Mouse (Mus musculus): Measurements from ENCODE around the gene Prmt8. TPM values are rescaled to one million over a fixed set of nuclear protein-coding genes. Genes with fewer than 3 reads are reported as not detected.

The Prmt8 gene
- polyA plus RNA-seq, 1 experiment from 2014 or later: 31.4 TPM

GRCm38 (mm10) chr6:127680784-127681183 lies 88.5 kb downstream of the Prmt8 start:
- H3K27ac ChIP-seq (ENCODE audit: low read length): no peak overlapping the region
- no peak overlapping the region for H3K9ac ChIP-seq (replicated peaks; ENCODE audit: low read depth, low read length)
- peaks cover 14% of the 10 kb centered on the region for H3K4me1 ChIP-seq (replicated peaks; ENCODE audit: control insufficient read depth, insufficient read depth, low read length)
- no peak overlapping the region for H3K4me2 ChIP-seq (ENCODE audit: low read length)
- no peak overlapping the region for H3K4me3 ChIP-seq (replicated peaks; ENCODE audit: low read length)
- 97% methylated on average over 7 of the region's 7 CpGs for WGBS
- no peaks in the 10 kb centered on the region for H3K27me3 ChIP-seq (replicated peaks; ENCODE audit: control insufficient read depth, insufficient read depth, low read length)
- no peaks in the 10 kb centered on the region for H3K9me3 ChIP-seq (ENCODE audit: control insufficient read depth, low read length)
- H3K36me3 ChIP-seq (ENCODE audit: control insufficient read depth, insufficient read depth): no peaks in the 10 kb centered on the region
- ATAC-seq: no peak

GRCm38 (mm10) chr6:127678998-127679397 lies 90.3 kb downstream of the Prmt8 start:
- Histone ChIP-seq H3K36me3 (ENCODE audit: control insufficient read depth, insufficient read depth) (no peaks in the 10 kb centered on the region), H3K27ac (ENCODE audit: low read length) (no peak overlapping the region), H3K27me3 (replicated peaks; ENCODE audit: control insufficient read depth, insufficient read depth, low read length) (no peaks in the 10 kb centered on the region), H3K9ac (replicated peaks; ENCODE audit: low read depth, low read length) (no peak overlapping the region), H3K4me1 (replicated peaks; ENCODE audit: control insufficient read depth, insufficient read depth, low read length) (peaks cover 11% of the 10 kb centered on the region), H3K4me2 (ENCODE audit: low read length) (no peak overlapping the region), H3K9me3 (ENCODE audit: control insufficient read depth, low read length) (no peaks in the 10 kb centered on the region), H3K4me3 (replicated peaks; ENCODE audit: low read length) (no peak overlapping the region)
- no peak for ATAC-seq
- WGBS: 69% methylated on average over 3 of the region's 3 CpGs

- Histone ChIP-seq H3K9me3 (ENCODE audit: control insufficient read depth, low read length) (no peaks in the 10 kb centered on the region), H3K27ac (ENCODE audit: low read length) (no peak overlapping the region), H3K4me1 (replicated peaks; ENCODE audit: control insufficient read depth, insufficient read depth, low read length) (peaks cover 5% of the 10 kb centered on the region), H3K9ac (replicated peaks; ENCODE audit: low read depth, low read length) (no peak overlapping the region), H3K36me3 (ENCODE audit: control insufficient read depth, insufficient read depth) (no peaks in the 10 kb centered on the region), H3K4me3 (replicated peaks; ENCODE audit: low read length) (no peak overlapping the region), H3K27me3 (replicated peaks; ENCODE audit: control insufficient read depth, insufficient read depth, low read length) (no peaks in the 10 kb centered on the region), H3K4me2 (ENCODE audit: low read length) (no peak overlapping the region)
- 71% methylated on average over 9 of the region's 9 CpGs for WGBS
- peak; percentile 36; the same call in 1 of the 2 replicates for ATAC-seq
Measured at GRCm38 (mm10) chr6:127678320-127678719, 91.0 kb downstream of the Prmt8 start.

- Histone ChIP-seq H3K27ac (ENCODE audit: low read length) (no peak overlapping the region), H3K4me3 (replicated peaks; ENCODE audit: low read length) (no peak overlapping the region), H3K36me3 (ENCODE audit: control insufficient read depth, insufficient read depth) (no peaks in the 10 kb centered on the region), H3K9me3 (ENCODE audit: control insufficient read depth, low read length) (no peaks in the 10 kb centered on the region), H3K4me1 (replicated peaks; ENCODE audit: control insufficient read depth, insufficient read depth, low read length) (peaks cover 3% of the 10 kb centered on the region; the same call in 1 of the 2 replicates), H3K27me3 (replicated peaks; ENCODE audit: control insufficient read depth, insufficient read depth, low read length) (no peaks in the 10 kb centered on the region), H3K4me2 (ENCODE audit: low read length) (no peak overlapping the region), H3K9ac (replicated peaks; ENCODE audit: low read depth, low read length) (no peak overlapping the region)
- 73% methylated on average over 11 of the region's 11 CpGs for WGBS
- ATAC-seq: no peak
Measured at GRCm38 (mm10) chr6:127676866-127677265, 92.4 kb downstream of the Prmt8 start.

GRCm38 (mm10) chr6:127672071-127672470 lies 97.2 kb downstream of the Prmt8 start:
- H3K27me3 ChIP-seq (replicated peaks; ENCODE audit: control insufficient read depth, insufficient read depth, low read length): no peaks in the 10 kb centered on the region
- H3K27ac ChIP-seq (ENCODE audit: low read length): no peak overlapping the region
- WGBS: 87% methylated on average over 7 of the region's 7 CpGs
- H3K36me3 ChIP-seq (ENCODE audit: control insufficient read depth, insufficient read depth): no peaks in the 10 kb centered on the region
- H3K9ac ChIP-seq (replicated peaks; ENCODE audit: low read depth, low read length): no peak overlapping the region
- H3K4me3 ChIP-seq (replicated peaks; ENCODE audit: low read length): no peak overlapping the region
- H3K9me3 ChIP-seq (ENCODE audit: control insufficient read depth, low read length): no peaks in the 10 kb centered on the region
- 0 out of 2 replicates have a peak, but pooled peaks cover 3% of the 10 kb centered on the region for H3K4me1 ChIP-seq (replicated peaks; ENCODE audit: control insufficient read depth, insufficient read depth, low read length)
- no peak for ATAC-seq
- H3K4me2 ChIP-seq (ENCODE audit: low read length): no peak overlapping the region

- 0 out of 2 replicates have a peak, but pooled peaks cover 3% of the 10 kb centered on the region for H3K4me1 ChIP-seq (replicated peaks; ENCODE audit: control insufficient read depth, insufficient read depth, low read length)
- no peak overlapping the region for H3K4me2 ChIP-seq (ENCODE audit: low read length)
- H3K36me3 ChIP-seq (ENCODE audit: control insufficient read depth, insufficient read depth): no peaks in the 10 kb centered on the region
- H3K27me3 ChIP-seq (replicated peaks; ENCODE audit: control insufficient read depth, insufficient read depth, low read length): no peaks in the 10 kb centered on the region
- whole genome bisulfite sequencing: 86% methylated on average over 4 of the region's 4 CpGs
- no peak for ATAC-seq
- no peak overlapping the region for H3K27ac ChIP-seq (ENCODE audit: low read length)
- H3K9ac ChIP-seq (replicated peaks; ENCODE audit: low read depth, low read length): no peak overlapping the region
- H3K4me3 ChIP-seq (replicated peaks; ENCODE audit: low read length): no peak overlapping the region
- no peaks in the 10 kb centered on the region for H3K9me3 ChIP-seq (ENCODE audit: control insufficient read depth, low read length)
Measured at GRCm38 (mm10) chr6:127670031-127670430, 99.2 kb downstream of the Prmt8 start.

GRCm38 (mm10) chr6:127669313-127669712 lies 100.0 kb downstream of the Prmt8 start:
- Histone ChIP-seq H3K9me3 (ENCODE audit: control insufficient read depth, low read length) (no peaks in the 10 kb centered on the region), H3K27me3 (replicated peaks; ENCODE audit: control insufficient read depth, insufficient read depth, low read length) (no peaks in the 10 kb centered on the region), H3K27ac (ENCODE audit: low read length) (no peak overlapping the region), H3K9ac (replicated peaks; ENCODE audit: low read depth, low read length) (no peak overlapping the region), H3K4me3 (replicated peaks; ENCODE audit: low read length) (no peak overlapping the region), H3K4me2 (ENCODE audit: low read length) (no peak overlapping the region), H3K4me1 (replicated peaks; ENCODE audit: control insufficient read depth, insufficient read depth, low read length) (peaks cover 3% of the 10 kb centered on the region; the same call in 1 of the 2 replicates), H3K36me3 (ENCODE audit: control insufficient read depth, insufficient read depth) (no peaks in the 10 kb centered on the region)
- no peak for ATAC-seq
- WGBS: 51% methylated on average over 4 of the region's 4 CpGs

- no peak overlapping the region for H3K9ac ChIP-seq (replicated peaks; ENCODE audit: low read depth, low read length)
- no peaks in the 10 kb centered on the region for H3K36me3 ChIP-seq (ENCODE audit: control insufficient read depth, insufficient read depth)
- peaks cover 16% of the 10 kb centered on the region; the same call in 1 of the 2 replicates for H3K4me1 ChIP-seq (replicated peaks; ENCODE audit: control insufficient read depth, insufficient read depth, low read length)
- no peak overlapping the region for H3K4me2 ChIP-seq (ENCODE audit: low read length)
- H3K9me3 ChIP-seq (ENCODE audit: control insufficient read depth, low read length): no peaks in the 10 kb centered on the region
- H3K27me3 ChIP-seq (replicated peaks; ENCODE audit: control insufficient read depth, insufficient read depth, low read length): no peaks in the 10 kb centered on the region
- H3K27ac ChIP-seq (ENCODE audit: low read length): no peak overlapping the region
- ATAC-seq: no peak
- no peak overlapping the region for H3K4me3 ChIP-seq (replicated peaks; ENCODE audit: low read length)
- 76% methylated on average over 7 of the region's 7 CpGs for WGBS
Measured at GRCm38 (mm10) chr6:127663263-127663662, 106.0 kb downstream of the Prmt8 start.

GRCm38 (mm10) chr6:127661717-127662292 lies 107.5 kb downstream of the Prmt8 start:
- Histone ChIP-seq H3K4me2 (ENCODE audit: low read length) (no peak overlapping the region), H3K4me1 (replicated peaks; ENCODE audit: control insufficient read depth, insufficient read depth, low read length) (peaks cover 16% of the 10 kb centered on the region; the same call in 1 of the 2 replicates), H3K9ac (replicated peaks; ENCODE audit: low read depth, low read length) (no peak overlapping the region), H3K27me3 (replicated peaks; ENCODE audit: control insufficient read depth, insufficient read depth, low read length) (no peaks in the 10 kb centered on the region), H3K9me3 (ENCODE audit: control insufficient read depth, low read length) (no peaks in the 10 kb centered on the region), H3K36me3 (ENCODE audit: control insufficient read depth, insufficient read depth) (no peaks in the 10 kb centered on the region), H3K4me3 (replicated peaks; ENCODE audit: low read length) (no peak overlapping the region), H3K27ac (ENCODE audit: low read length) (no peak overlapping the region)
- WGBS: 83% methylated on average over 7 of the region's 7 CpGs
- no peak for ATAC-seq

- no peaks in the 10 kb centered on the region for H3K36me3 ChIP-seq (ENCODE audit: control insufficient read depth, insufficient read depth)
Measured at GRCm38 (mm10) chr6:127659966-127660365, 109.3 kb downstream of the Prmt8 start.

More at GRCm38 (mm10) chr6:127659966-127660365, 109.3 kb downstream of the Prmt8 start:
- Histone ChIP-seq H3K27ac (ENCODE audit: low read length) (no peak overlapping the region), H3K4me1 (replicated peaks; ENCODE audit: control insufficient read depth, insufficient read depth, low read length) (peaks cover 16% of the 10 kb centered on the region; the same call in 1 of the 2 replicates), H3K4me2 (ENCODE audit: low read length) (no peak overlapping the region), H3K9me3 (ENCODE audit: control insufficient read depth, low read length) (no peaks in the 10 kb centered on the region), H3K4me3 (replicated peaks; ENCODE audit: low read length) (no peak overlapping the region), H3K9ac (replicated peaks; ENCODE audit: low read depth, low read length) (no peak overlapping the region), H3K27me3 (replicated peaks; ENCODE audit: control insufficient read depth, insufficient read depth, low read length) (no peaks in the 10 kb centered on the region)
- WGBS: 77% methylated on average over 4 of the region's 4 CpGs
- ATAC-seq: peak; percentile 21; the same call in 1 of the 2 replicates

All from forebrain, embryonic 16.5 days (tissue).